ENCODE assay signal across 8 mouse cellular contexts in the genomic region with DNA sequence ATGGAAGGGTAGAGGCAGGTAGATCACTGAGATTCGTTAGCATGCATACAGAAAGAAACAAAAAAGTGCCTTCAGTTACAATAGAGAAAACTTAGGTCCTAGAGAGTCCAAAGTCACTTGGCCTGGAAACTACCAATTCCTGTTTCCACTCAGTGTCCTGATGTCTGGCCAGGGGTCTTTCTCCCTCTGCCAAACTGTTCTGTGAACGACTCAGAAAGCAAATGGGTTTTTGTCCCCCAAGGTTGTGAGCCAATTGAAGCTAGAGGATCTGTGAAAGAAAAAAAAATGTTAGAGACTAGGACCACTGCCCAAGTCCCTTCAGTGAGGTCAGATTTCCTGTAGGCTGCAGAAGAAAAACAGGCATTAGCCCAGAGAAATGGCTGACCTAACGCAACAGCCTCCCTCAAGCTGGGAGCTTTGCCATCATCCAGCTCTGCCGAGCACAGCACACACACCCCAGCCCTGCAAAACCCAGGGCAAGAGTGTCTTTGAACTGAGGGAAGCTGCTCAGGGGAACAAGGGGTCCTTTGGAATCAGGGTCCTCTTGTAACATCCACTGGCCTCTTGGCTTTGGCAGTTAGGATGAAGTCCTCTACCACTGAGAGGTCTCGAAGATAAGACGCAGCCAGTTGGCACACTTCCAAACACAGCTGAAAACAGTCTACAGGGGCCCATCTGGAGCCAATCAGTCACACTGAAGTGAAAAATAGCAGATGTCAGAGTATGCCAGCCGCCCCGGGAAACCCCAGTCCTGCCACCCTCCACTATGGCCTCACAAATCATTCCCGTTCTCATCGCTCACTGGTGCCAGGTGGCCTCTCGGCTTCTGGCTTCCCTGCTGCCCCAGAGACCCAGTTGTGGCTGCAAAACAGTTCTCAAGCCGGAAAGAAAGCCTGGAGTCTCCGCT.
A peak's percentile ranks its signal among the peaks of the same experiment; 100 is the strongest.
DNase-seq lines count a peak whose midpoint lies in the region; ATAC-seq and TF ChIP-seq lines count a peak whose summit lies in the region.

No protein-coding gene starts in this region.

- no peak overlapping the region for H3K4me3 ChIP-seq in forebrain, embryonic 12.5 days (replicated peaks)
- H3K4me3 ChIP-seq in heart, postnatal 0 days (ENCODE audit: low read depth, low read length): no peak overlapping the region
- no peak overlapping the region for H3K4me3 ChIP-seq in kidney, postnatal 0 days (replicated peaks; ENCODE audit: low read depth, low read length)
- H3K4me3 ChIP-seq in lung, postnatal 0 days (ENCODE audit: low read depth, low read length): no peak overlapping the region

- peaks cover 5% of the 10 kb centered on the region; the same call in 1 of the 2 replicates for H3K27me3 ChIP-seq in forebrain, embryonic 12.5 days
- no peaks in the 10 kb centered on the region for H3K27me3 ChIP-seq in heart, postnatal 0 days (ENCODE audit: control insufficient read depth, insufficient read depth, low read length)
- H3K27me3 ChIP-seq in kidney, postnatal 0 days (ENCODE audit: insufficient read depth, low read length): no peaks in the 10 kb centered on the region
- H3K27me3 ChIP-seq in lung, postnatal 0 days (replicated peaks; ENCODE audit: insufficient read depth, low read length): no peaks in the 10 kb centered on the region

- no peaks in the 10 kb centered on the region for H3K9me3 ChIP-seq in forebrain, embryonic 12.5 days
- no peaks in the 10 kb centered on the region for H3K9me3 ChIP-seq in heart, postnatal 0 days (replicated peaks; ENCODE audit: control insufficient read depth, low read length)
- no peaks in the 10 kb centered on the region for H3K9me3 ChIP-seq in kidney, postnatal 0 days (replicated peaks; ENCODE audit: low read length)
- H3K9me3 ChIP-seq in lung, postnatal 0 days (ENCODE audit: low read length): no peaks in the 10 kb centered on the region

- 46% methylated on average over 13 of the region's 13 CpGs for WGBS in forebrain, embryonic 12.5 days
- 10% methylated on average over 13 of the region's 13 CpGs for WGBS in heart, postnatal 0 days
- 9% methylated on average over 13 of the region's 13 CpGs for WGBS in kidney, postnatal 0 days
- 9% methylated on average over 13 of the region's 13 CpGs for WGBS in lung, postnatal 0 days

- TF ChIP-seq CTCF in heart, postnatal 0 days (IDR thresholded peaks at IDR 0.05; ENCODE audit: low read depth): no peak
- TF ChIP-seq CTCF in kidney, postnatal 0 days (IDR thresholded peaks at IDR 0.05; ENCODE audit: low read depth): no peak
- TF ChIP-seq CTCF in lung, postnatal 0 days (IDR thresholded peaks at IDR 0.05): no peak

- DNase-seq in left cerebral cortex, postnatal 10 days (ENCODE audit: extremely low spot score in 1 of 2, low spot score in 2 of 2): peak; percentile 31 to 69
- DNase-seq in left cerebral cortex, adult 8-10 months (ENCODE audit: low spot score in 2 of 2): no peak
- DNase-seq in heart, postnatal 0 days (ENCODE audit: low spot score): peak; percentile 95
- DNase-seq in kidney, postnatal 0 days (ENCODE audit: low spot score): peak; percentile 71
- peak; percentile 82 for DNase-seq in lung, postnatal 0 days (ENCODE audit: low spot score)
- peak; percentile 89 for DNase-seq in retina, postnatal 1 day
- DNase-seq in thymus, postnatal 0 days (ENCODE audit: low spot score): no peak

- H3K4me2 ChIP-seq in forebrain, embryonic 12.5 days: no peak overlapping the region
- H3K4me2 ChIP-seq in heart, postnatal 0 days (ENCODE audit: low read depth, low read length): peak overlapping the region; percentile 8; the same call in 1 of the 2 replicates
- H3K4me2 ChIP-seq in kidney, postnatal 0 days (ENCODE audit: low read length): no peak overlapping the region
- H3K4me2 ChIP-seq in lung, postnatal 0 days (replicated peaks; ENCODE audit: low read depth, low read length): no peak overlapping the region

- peak; percentile 33; the same call in 1 of the 2 replicates for ATAC-seq in forebrain, embryonic 12.5 days (ENCODE audit: low FRiP score)
- ATAC-seq in heart, postnatal 0 days (ENCODE audit: insufficient read depth, low read depth): peak; percentile 95
- no peak for ATAC-seq in kidney, postnatal 0 days (replicated peaks; ENCODE audit: low FRiP score, low read depth)
- peak; percentile 90 for ATAC-seq in lung, postnatal 0 days

- peak overlapping the region; percentile 73 for H3K27ac ChIP-seq in forebrain, embryonic 12.5 days
- H3K27ac ChIP-seq in heart, postnatal 0 days (ENCODE audit: low read depth): peak overlapping the region; percentile 77
- no peak overlapping the region for H3K27ac ChIP-seq in kidney, postnatal 0 days
- 0 out of 2 replicates have a peak overlapping the region, but pooled peaks have one; percentile 51 for H3K27ac ChIP-seq in lung, postnatal 0 days (ENCODE audit: low read length)

- H3K4me1 ChIP-seq in forebrain, embryonic 12.5 days: peaks cover 23% of the 10 kb centered on the region
- no peaks in the 10 kb centered on the region for H3K4me1 ChIP-seq in heart, postnatal 0 days (ENCODE audit: control insufficient read depth, insufficient read depth)
- no peaks in the 10 kb centered on the region for H3K4me1 ChIP-seq in kidney, postnatal 0 days (replicated peaks; ENCODE audit: insufficient read depth, low read length)
- H3K4me1 ChIP-seq in lung, postnatal 0 days (ENCODE audit: insufficient read depth, low read depth, low read length): no peaks in the 10 kb centered on the region

- H3K9ac ChIP-seq in forebrain, embryonic 12.5 days: 0 out of 2 replicates have a peak overlapping the region, but pooled peaks have one; percentile 7
- H3K9ac ChIP-seq in heart, postnatal 0 days (replicated peaks; ENCODE audit: low read depth, low read length): no peak overlapping the region
- H3K9ac ChIP-seq in kidney, postnatal 0 days (ENCODE audit: low read depth, low read length): no peak overlapping the region
- H3K9ac ChIP-seq in lung, postnatal 0 days (replicated peaks; ENCODE audit: low read depth): no peak overlapping the region

- intact Hi-C loops in left cerebral cortex, postnatal 10 days (cut with DNase I): no loop called here

- no peaks in the 10 kb centered on the region for H3K36me3 ChIP-seq in forebrain, embryonic 12.5 days (replicated peaks)
- no peaks in the 10 kb centered on the region for H3K36me3 ChIP-seq in heart, postnatal 0 days (replicated peaks; ENCODE audit: control insufficient read depth, insufficient read depth, low read length)
- H3K36me3 ChIP-seq in kidney, postnatal 0 days (ENCODE audit: insufficient read depth, low read length): no peaks in the 10 kb centered on the region
- H3K36me3 ChIP-seq in lung, postnatal 0 days (ENCODE audit: insufficient read depth, low read length): no peaks in the 10 kb centered on the region

- TF ChIP-seq EP300 in heart, postnatal 0 days (IDR thresholded peaks at IDR 0.05; ENCODE audit: low read depth): peak; percentile 92
- peak; percentile 38; the same call in 1 of the 2 replicates for TF ChIP-seq EP300 in lung, postnatal 0 days (IDR thresholded peaks at IDR 0.05)

Comparison
In these comparisons a context has a peak if more than half of its experiments do, and no peak if none do; other contexts are left out.
1. DNase-seq: peak in left cerebral cortex, postnatal 10 days (2 of 2), heart, postnatal 0 days (single experiment), kidney, postnatal 0 days (single experiment), lung, postnatal 0 days (single experiment) and retina, postnatal 1 day (single experiment); none in left cerebral cortex, adult 8-10 months (0 of 2) and thymus, postnatal 0 days (single experiment).